7 mouse cellular contexts compared by ENCODE assay signal in genomic region chr6:71272316-71272741, GRCm38 (mm10). TPM values are rescaled to one million over a fixed set of nuclear protein-coding genes. Genes with fewer than 3 reads are reported as not detected.
DNase-seq lines count a peak whose midpoint lies in the region; ATAC-seq lines count a peak whose summit lies in the region.

No protein-coding gene starts in this region.

- H3K4me3 ChIP-seq in hindbrain, embryonic 15.5 days: peak overlapping the region; percentile 75
- H3K4me3 ChIP-seq in midbrain, embryonic 10.5 days: peak overlapping the region; percentile 97

- H3K36me3 ChIP-seq in hindbrain, embryonic 15.5 days: no peaks in the 10 kb centered on the region
- H3K36me3 ChIP-seq in midbrain, embryonic 10.5 days: no peaks in the 10 kb centered on the region

- peak overlapping the region; percentile 86 for H3K4me2 ChIP-seq in hindbrain, embryonic 15.5 days

- DNase-seq in thymus, postnatal 14 days: peak; percentile 32
- DNase-seq in thymus, postnatal 36 days: no peak
- DNase-seq in embryo, embryonic 10.5 days (ENCODE audit: low spot score): peak; percentile 50
- DNase-seq in midbrain, embryonic 10.5 days (ENCODE audit: low spot score): no peak
- DNase-seq in right cerebral cortex, postnatal 14 days: no peak
- DNase-seq in ovary, postnatal 36 days (ENCODE audit: low spot score): no peak

- H3K9ac ChIP-seq in hindbrain, embryonic 15.5 days: peak overlapping the region; percentile 99

- peaks cover 16% of the 10 kb centered on the region for H3K4me1 ChIP-seq in hindbrain, embryonic 15.5 days (replicated peaks)
- peaks cover 19% of the 10 kb centered on the region for H3K4me1 ChIP-seq in midbrain, embryonic 10.5 days

- ATAC-seq in hindbrain, embryonic 15.5 days (ENCODE audit: low FRiP score, low read depth): 0 out of 2 replicates have a peak, but pooled peaks have one; percentile 2

- H3K27ac ChIP-seq in hindbrain, embryonic 15.5 days (replicated peaks): peak overlapping the region; percentile 99
- H3K27ac ChIP-seq in midbrain, embryonic 10.5 days (replicated peaks): peak overlapping the region; percentile 99

- no peaks in the 10 kb centered on the region for H3K27me3 ChIP-seq in hindbrain, embryonic 15.5 days
- H3K27me3 ChIP-seq in midbrain, embryonic 10.5 days (ENCODE audit: low read depth, poor library complexity, severe bottlenecking): no peaks in the 10 kb centered on the region

- no peaks in the 10 kb centered on the region for H3K9me3 ChIP-seq in hindbrain, embryonic 15.5 days
- H3K9me3 ChIP-seq in midbrain, embryonic 10.5 days (replicated peaks): no peaks in the 10 kb centered on the region

- WGBS in hindbrain, embryonic 15.5 days: 1% methylated on average over 11 of the region's 11 CpGs
- WGBS in midbrain, embryonic 10.5 days: 1% methylated on average over 11 of the region's 11 CpGs

RNA-seq across cellular contexts. Expression of gene Krcc1, which starts 0.9 kb away (rescaled TPM):
- polyA plus RNA-seq in hindbrain, embryonic 15.5 days (2015; fragmentation: Nextera tagmentation; extraction: Ambion mirVana): 18.4 and 22.9 TPM in 2 replicates
- polyA plus RNA-seq in midbrain, embryonic 10.5 days (2016; fragmentation: Nextera tagmentation; extraction: Ambion mirVana): 32.2 and 34.2 TPM in 2 replicates

RNA-seq across cellular contexts. Expression of gene Smyd1, which starts 49.7 kb away (rescaled TPM):
- 0.16 and 0.43 TPM in 2 replicates for polyA plus RNA-seq in hindbrain, embryonic 15.5 days (2015; fragmentation: Nextera tagmentation; extraction: Ambion mirVana)
- polyA plus RNA-seq in midbrain, embryonic 10.5 days (2016; fragmentation: Nextera tagmentation; extraction: Ambion mirVana): 0.21 TPM in 1 of 2 replicates, not detected in the other

RNA-seq across cellular contexts. Expression of gene Cd8b1, which starts 50.3 kb away (rescaled TPM):
- polyA plus RNA-seq in hindbrain, embryonic 15.5 days (2015; fragmentation: Nextera tagmentation; extraction: Ambion mirVana): not detected in 2 replicates
- polyA plus RNA-seq in midbrain, embryonic 10.5 days (2016; fragmentation: Nextera tagmentation; extraction: Ambion mirVana): 0.10 and 0.17 TPM in 2 replicates

Comparison
In these comparisons a context has a peak if more than half of its experiments do, and no peak if none do; other contexts are left out.
1. DNase-seq: peak in thymus, postnatal 14 days (single experiment) and embryo, embryonic 10.5 days (single experiment); none in thymus, postnatal 36 days (0 of 2), midbrain, embryonic 10.5 days (single experiment), right cerebral cortex, postnatal 14 days (single experiment) and ovary, postnatal 36 days (single experiment).